Mouse (Mus musculus): ENCODE measurements around the gene Rhoq. TPM values are rescaled to one million over a fixed set of nuclear protein-coding genes. Genes with fewer than 3 reads are reported as not detected.

The Rhoq gene
- total RNA-seq, 4 experiments from 2014 or later, result 120 to 141 (median 127) TPM

- no peak for DNase-seq (ENCODE audit: low spot score)
Observed at GRCm38 (mm10) chr17:86997323-86997722, 34.4 kb downstream of the Rhoq start.

DNA sequence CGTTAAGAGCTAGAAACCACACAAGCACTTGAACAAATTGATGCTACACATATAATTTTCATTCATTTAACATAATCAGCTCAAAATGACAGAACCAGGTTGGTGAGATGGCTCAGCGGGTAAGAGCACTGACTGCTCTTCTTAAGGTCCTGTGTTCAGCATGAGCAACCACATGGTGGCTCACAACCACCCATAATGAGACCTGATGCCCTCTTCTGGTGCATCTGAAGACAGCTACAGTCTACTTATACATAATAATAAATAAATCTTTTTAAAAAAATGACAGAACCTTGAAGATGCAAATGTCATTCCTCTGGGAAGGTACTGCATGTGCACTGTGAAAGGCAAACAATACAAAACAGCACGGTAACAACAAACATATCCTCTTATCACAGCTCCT, 46.1 kb downstream of the Rhoq start:
- DNase-seq (ENCODE audit: low spot score), result no peak

DNA sequence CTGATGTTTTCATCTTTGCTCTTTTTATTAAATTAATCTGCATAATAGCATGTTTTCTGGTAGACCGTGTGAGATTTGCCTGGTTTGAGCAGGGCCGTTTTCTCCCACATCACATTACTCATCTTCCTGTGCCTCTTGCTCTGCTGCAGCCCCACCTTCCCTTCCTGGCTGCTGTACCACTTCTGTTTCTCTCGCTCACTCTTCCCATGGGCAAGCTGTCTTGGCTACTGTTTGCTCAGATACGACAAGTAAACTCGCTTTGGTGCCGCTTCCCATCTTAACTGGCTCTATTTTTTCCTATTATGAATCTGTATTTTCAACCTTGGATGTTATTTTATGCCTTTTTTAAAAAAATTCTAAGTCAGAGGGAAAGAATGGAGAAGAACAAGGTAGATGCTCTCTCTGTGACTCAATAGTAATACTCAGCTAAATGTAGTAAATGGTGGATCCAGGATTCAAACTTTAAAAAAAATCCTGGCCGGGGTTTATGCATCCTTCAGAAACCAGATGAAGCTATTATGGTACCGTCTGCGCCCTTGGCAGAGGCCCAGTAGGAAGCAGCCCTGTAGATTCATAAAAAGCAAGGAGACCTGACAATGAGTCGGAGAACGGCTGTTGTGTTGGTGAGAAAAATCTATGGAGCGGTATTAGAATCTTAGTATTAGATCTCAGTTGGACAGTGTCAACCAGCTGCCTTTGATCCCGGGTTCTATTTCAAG, 48.6 kb downstream of the Rhoq start:
- DNase-seq (ENCODE audit: low spot score), result no peak

DNA sequence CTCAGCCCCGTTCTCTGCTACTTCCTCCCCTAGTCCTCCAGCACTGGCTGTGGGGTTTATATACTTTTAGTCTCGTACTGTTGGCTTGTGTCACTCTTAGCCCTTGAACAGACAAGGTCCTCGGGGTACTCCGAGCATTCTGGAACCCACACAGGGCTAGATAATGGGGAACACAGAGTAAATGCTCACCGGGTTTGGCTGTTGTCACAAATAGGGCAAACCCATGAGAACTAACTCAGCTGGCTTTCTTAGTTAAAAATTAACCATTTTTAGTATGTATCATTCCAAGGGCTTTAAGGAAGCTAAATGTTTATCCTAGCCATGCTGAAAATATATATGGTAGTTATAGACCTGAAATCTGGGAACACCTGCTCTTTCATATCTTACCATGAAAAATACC, 56.8 kb downstream of the Rhoq start:
- no peak for DNase-seq (ENCODE audit: low spot score)

GRCm38 (mm10) chr17:87024491-87025242, 61.8 kb downstream of the Rhoq start:
- no peak for DNase-seq (ENCODE audit: low spot score)

- peak; percentile 98 for DNase-seq (ENCODE audit: low spot score)
Observed at GRCm38 (mm10) chr17:87025269-87025949, 62.5 kb downstream of the Rhoq start, which contains the start of the genes Pigf and Cript. Gene Pigf, minus strand, starts transcription at chr17:87025406. Gene Cript, plus strand, starts transcription at chr17:87025550.

- no peak for DNase-seq (ENCODE audit: low spot score)
Observed at GRCm38 (mm10) chr17:87036141-87037073, 73.5 kb downstream of the Rhoq start.

- DNase-seq (ENCODE audit: low spot score), result no peak
Observed at GRCm38 (mm10) chr17:87038496-87038895, 75.6 kb downstream of the Rhoq start.

- DNase-seq (ENCODE audit: low spot score), result no peak
Observed at GRCm38 (mm10) chr17:87041739-87042138, 78.9 kb downstream of the Rhoq start.

GRCm38 (mm10) chr17:87044364-87044763, 81.5 kb downstream of the Rhoq start:
- DNase-seq (ENCODE audit: low spot score), result peak; percentile 89

GRCm38 (mm10) chr17:87044796-87045195, 81.9 kb downstream of the Rhoq start:
- DNase-seq (ENCODE audit: low spot score), result no peak

Other genes with a start within 250 kb of the Rhoq start
- 100 to 1,000 TPM; 241 to 287 (median 262) TPM for gene Epas1, start 209.4 kb upstream of the Rhoq start, total RNA-seq (2022)
- not detected for gene Tmem247, start 45.7 kb upstream of the Rhoq start, total RNA-seq (2022)
- gene Atp6v1e2, start 15.2 kb upstream of the Rhoq start, total RNA-seq (2022), result not detected
- gene Pigf, start 62.3 kb downstream of the Rhoq start, total RNA-seq (2022), result 1 to 10 TPM; 2.0 to 4.1 (median 3.5) TPM
- 10 to 100 TPM; 44.4 to 56.4 (median 47.0) TPM for gene Cript, start 62.5 kb downstream of the Rhoq start, total RNA-seq (2022)
- 10 to 100 TPM; 31.0 to 35.6 (median 32.5) TPM for gene Socs5, start 144.6 kb downstream of the Rhoq start, total RNA-seq (2022)